Mouse (Mus musculus) gastrocnemius, adult 8-10 months (tissue): ENCODE measurements at regions not wholly inside any gene's neighbourhood (a gene's known extent, or its start where the extent isn't known, plus 50 kb on each side); places are given as distances from the start of the nearest gene placed in this dataset.

Source experiments
- DNase-seq, 2 experiments: peaks; one replicate each; pipeline ENCODE4 v3.0.0; 2022; ENCODE audit warnings: low spot score in 2 of 2

DNA sequence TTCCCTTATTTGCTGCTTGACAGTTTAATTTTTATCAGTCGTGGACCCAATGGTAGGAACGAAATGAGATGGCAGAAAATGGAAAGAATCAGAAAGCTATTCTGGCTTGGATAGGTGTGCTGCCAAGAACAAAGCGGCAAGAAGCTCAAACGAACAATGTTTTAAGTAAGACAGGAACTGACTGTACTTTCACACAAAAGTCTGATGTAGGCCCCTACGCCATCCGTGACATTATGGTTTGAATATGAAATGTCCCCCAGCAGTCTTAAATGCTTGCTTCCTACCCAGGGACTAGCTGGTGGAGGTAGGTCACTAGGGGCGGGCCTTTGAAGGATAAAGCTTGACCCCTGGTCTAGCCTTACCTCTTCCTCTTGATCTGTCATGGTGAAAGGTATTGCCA lies 90.5 kb upstream of the Barx2 start:
- no peak for DNase-seq

DNA sequence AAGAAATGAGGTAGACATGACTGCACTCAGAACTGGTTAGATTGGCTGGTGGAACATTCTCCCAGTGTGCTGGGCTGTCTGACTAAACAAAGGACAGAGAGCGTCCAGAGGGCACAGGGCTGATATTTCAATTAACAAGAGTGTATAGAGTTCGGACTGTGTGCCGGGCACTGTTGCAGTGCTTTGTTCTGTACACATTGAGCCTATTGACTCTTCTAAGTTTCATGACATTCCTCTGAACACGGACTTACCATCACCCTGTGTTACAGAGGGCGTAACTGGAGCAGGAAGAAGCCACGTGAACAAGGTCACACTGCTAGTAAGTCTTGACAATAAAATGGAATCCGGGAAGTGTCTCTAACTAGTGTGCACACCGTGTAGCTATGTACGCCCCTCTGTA lies 92.1 kb upstream of the Barx2 start:
- DNase-seq, result no peak

DNA sequence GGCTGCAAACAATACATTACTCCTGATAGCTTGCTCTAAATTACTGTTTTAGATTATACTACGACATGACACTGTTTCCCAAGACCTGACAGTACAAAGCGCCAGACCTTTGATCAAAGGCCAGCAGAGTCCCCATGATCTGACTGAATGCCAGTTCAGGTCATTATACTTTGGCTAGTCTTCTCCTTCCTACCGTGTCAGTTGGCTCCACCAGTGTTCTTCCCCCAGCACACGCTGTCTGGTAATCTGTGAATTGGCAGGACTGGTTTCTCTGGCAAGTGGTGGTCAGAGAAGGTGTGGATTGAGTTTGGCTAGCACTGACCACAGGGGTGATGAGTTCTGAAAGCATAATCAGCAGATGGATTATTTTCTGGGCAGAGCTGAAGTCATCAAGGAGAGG lies 93.1 kb upstream of the Barx2 start:
- DNase-seq, result no peak

DNA sequence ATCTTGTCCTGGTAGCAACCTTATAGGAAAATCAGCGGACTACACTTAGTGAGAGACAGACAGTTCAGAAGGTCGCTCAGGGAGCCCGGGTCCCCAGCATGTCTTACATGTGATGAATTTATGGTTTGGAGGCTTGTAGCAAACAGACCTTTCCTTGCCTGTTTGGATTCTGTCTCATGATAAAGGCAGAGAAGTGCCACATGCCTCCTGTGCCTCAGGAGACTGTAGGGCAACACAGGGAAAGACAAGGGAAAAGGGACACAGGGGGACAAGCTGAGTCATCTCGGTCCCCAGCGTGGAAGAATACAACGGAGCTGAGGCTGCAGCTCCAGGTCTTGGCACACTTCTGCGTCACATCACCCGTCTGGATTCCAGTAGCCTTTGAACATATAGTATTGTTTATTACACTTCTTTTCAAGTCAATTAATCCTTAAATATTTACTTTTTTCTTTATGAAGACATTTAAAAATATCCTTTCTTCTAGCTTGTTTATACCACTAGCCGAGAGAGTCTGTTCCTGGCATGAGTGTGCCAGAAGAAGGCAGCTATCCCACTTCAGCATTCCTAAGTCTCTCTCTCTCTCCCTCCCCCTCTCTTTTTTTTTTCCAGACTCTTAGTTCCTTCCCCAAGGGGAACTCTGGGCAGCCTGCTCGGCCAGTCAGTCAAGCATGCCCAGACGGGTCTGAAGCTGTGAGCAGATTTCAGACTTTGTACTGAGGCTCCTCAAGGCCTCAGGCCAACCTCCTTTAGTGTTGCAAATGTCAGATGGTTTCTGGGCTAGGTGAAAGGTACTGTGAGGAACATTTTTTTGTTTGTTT lies 97.9 kb upstream of the Barx2 start:
- no peak for DNase-seq

DNA sequence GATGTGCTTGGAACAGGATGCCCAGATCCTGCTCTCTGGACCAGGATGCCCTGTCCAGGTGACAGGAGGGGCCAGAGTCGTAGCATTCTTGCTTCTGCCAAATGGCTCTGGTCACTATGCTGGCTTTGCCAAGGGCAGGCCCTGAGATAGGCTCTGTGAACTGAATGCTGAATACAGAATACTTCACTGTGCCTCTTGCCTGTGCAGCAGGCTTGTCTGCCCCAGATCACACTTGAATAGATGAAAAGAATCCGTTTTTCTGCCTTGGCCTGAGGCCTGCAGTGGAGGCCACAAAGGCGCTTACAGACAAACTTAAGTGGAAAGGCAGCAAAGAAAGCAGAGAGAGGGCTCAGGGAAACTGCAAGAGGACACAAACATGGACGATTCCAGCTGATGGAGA lies 99.7 kb upstream of the Arhgap32 start:
- DNase-seq, result no peak

DNA sequence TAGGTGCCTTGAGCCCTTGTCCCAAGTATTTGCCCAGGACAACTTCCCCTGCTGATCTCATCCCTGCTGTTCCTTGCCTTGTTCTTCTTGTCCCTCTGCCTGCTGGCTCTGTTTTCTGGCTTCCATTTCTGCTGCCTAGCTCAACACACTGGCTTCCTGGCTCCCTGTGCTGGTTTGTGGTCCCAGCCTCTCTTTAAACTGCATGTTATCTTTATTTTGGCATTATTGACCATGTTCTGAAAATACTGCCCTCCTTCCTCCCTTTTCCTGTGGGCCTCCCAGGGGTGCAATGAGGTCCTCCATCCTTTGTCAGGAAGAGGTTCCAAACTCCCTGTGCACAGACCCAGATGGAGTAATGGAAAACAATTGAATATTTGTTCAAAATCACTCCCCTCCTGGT lies 97.9 kb upstream of the Arhgap32 start:
- peak; percentile 63 for DNase-seq

DNA sequence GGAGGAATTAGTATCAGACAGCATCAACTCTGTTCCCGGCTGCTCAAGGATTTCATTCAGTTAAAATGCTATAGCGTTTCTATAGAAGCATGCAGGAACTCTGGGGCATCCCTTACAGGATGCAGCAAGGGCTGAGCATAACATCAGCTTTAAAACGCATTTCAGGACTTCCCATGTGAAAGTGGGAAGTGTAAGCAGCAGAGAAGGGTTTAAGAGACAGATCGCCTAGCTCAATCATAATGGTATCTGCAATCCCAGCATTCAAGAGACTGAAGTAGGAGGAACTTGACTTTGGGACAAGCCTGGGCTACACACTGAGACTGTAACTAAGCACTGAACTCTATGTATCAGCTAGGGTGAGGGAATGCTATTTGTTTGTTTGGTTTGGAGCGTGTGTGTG lies 96.2 kb upstream of the Arhgap32 start:
- no peak for DNase-seq

DNA sequence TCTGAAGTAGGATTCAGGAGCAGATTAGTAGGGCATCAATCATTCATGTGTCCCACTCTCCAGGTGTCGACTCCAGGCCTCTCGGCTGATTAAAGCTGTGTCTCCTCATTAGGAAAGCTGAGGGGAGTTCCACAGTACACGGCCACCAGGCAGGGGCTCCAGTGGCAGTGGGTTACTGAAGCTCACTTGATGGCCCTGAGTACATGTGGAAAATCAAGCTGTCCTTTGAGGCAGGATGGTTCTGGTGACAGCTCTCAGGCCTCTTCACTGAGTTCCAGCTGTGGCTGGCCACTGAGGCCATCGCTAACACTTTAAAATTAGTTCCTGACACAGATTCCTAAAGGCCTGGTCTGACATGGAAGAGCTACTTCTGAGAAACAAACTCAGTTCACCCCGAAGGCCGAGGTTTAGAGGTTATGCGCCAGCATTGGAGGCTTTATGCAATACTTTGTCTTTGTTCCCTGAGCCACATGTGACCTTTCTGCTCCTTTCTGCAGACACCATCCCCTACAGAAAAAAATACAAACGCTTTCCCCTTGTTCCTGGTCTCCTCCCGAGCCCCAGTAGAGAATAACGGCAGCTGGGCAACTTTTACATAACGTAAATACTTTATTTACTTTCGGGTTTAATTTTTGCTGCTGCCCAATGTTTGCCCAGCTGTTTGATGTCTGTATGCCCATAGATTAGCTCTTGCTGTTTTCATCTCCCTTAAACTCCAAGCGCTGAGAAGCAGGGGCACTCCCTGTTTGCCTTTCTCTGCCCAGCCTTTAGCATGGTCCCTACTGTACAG lies 94.8 kb upstream of the Arhgap32 start:
- no peak for DNase-seq

DNA sequence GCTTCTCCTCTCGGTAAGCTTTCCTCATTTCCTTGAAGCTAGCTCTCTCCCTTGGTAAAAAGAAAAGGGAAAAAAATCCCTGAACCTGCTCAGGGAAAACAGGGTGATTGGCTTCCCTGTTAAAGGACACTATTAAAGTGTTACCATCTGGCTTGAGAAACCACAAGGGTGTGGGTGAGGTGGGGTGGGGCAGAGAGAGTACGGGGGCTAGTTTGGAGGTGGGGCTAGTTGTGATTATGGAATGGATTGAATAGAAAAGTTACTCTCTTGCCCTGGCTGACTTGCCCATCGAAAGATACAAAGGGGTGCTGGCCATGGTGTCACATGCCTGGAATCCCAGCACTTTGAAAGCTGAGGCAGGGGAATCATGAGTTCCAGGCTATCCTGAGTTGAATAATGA lies 94.2 kb upstream of the Arhgap32 start:
- no peak for DNase-seq

DNA sequence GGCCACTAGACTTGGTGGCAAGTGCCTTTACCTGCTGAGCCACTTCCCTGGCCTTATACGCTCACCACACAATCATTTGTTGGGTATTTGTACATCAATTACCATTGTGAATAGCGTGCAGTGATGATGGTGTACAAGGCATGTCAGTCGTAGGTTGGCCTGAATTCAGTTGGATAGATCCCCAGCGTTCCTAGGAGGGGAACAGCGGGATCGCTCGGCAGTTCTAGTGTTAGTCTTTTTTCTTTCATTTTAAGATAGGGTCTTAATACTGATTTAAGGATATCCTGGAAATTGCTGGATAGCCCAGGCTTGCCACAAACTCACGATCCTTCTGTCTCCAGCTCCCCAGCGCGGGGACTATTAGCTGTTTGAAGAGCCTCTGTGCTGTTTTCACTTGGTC lies 92.9 kb upstream of the Arhgap32 start:
- DNase-seq, result no peak

DNA sequence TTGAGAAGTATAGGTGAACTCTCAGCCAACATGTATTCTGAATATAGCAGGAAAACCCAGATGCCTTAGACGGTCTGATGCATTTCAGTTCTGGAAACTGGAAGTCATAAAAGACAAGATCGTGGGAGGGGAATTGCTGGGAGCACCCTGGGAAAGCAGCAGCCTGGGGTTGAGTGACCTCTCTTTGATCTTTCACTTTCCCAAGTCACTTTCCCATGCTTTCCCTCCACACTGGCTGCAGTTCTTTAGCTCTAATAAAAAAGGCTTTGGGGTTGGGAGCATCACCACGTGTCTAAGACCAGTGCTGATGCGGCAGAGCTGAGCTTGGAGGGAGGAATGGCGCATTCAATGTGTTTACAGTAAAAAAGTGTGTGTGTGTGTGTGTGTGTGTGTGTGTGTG lies 91.2 kb upstream of the Arhgap32 start:
- no peak for DNase-seq

DNA sequence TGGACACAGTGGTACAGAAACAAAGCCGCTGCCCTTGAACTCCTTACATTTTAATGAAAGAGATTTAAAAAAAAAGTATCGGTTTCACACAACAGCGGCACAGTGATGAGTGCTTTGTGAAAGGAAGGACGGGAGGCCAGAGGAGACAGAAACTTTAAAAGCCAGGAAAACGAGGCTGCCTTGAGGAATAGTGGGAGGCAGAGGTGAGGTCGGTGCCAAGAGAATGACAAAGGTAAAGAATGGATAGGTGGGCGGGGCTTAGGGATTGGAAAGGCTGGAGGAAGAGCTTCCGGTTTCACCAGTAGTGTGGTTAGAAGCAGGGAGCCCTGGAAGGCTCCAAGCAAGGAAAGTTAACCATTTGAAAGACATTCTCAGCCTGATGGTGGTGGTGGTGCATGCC lies 88.0 kb upstream of the Arhgap32 start:
- no peak for DNase-seq

DNA sequence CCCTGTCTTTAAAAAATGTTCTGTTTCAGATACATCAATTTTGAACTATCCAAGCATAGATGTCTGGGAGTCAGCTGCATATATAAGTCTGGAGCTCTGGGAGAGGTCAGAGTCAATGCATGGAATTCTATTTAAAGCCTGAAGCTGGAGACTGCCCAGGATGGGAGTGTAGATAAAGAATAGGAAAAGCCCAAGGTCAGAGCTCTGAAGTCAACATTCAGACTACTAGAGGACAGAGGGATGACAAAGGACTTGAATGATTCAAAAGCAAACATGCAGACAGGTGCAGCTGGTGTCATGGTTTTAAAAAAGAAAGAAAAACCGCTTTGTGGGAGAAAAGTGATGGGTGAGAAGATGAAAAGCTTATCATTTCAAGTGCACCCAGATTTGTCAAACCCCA lies 86.9 kb upstream of the Arhgap32 start:
- no peak for DNase-seq

DNA sequence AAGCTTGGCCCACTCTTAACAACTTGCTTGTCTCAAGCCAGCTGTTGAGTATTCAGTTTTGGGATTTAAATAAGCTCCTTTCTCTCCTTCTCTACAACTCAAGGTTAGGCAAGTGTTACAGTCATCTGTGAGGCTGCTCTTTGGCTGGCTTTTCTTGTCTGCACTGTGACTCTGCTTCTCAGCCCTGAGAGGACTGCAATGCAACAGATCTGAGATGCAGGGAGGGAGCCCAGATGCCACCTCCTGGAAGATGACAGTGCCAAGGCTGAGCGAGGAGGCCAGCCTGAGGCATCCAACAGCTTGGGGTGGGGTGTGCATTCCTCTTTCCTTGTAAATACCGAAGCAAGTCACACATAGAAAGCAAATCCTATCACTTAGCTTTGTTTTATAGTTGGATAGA lies 86.2 kb upstream of the Arhgap32 start:
- no peak for DNase-seq

DNA sequence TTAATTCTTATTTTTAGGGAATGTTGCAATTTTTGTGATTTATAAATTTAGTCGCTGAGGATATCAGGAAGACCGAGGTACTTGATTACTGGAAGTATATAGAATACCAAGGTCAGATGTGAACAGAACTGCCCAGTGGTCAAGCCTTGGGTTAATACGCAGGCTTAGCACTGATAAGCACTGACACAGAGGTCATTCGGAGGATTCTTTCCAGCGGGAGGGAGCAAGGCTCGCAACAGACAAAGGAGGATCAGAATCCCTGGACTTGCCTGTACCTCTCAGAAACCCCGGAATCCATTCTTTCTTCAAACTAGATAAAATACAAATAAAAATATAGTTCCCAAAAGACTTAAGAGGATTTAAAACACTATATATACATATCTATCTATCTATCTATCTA lies 85.7 kb upstream of the Arhgap32 start:
- no peak for DNase-seq

DNA sequence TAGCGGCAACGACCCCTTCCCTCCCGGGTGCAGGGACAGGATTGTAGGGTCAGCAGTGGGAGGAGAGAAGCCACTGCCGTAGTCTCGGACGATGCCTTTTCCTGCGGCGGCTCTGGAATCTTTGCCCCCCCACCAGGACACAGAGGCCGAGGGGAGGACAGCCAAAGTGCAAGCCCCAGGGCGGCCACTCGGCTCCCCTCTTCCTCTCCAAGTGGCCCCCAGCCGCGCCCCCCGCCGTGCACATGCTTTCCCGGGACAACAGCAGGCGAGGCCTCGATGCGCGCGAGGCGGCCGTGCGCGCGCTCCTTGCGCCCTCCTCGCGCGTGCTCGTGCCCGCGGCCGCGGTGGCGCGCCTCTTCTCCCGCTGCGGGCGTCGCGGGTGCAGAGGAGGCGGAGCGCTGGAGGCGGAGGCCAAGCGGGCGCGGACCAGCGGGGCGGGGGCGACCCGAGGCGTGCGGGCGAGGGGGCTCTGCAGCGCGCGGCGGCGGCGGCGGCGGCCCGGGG lies 83.9 kb upstream of the Arhgap32 start:
- DNase-seq, result peak; percentile 66 to 78

DNA sequence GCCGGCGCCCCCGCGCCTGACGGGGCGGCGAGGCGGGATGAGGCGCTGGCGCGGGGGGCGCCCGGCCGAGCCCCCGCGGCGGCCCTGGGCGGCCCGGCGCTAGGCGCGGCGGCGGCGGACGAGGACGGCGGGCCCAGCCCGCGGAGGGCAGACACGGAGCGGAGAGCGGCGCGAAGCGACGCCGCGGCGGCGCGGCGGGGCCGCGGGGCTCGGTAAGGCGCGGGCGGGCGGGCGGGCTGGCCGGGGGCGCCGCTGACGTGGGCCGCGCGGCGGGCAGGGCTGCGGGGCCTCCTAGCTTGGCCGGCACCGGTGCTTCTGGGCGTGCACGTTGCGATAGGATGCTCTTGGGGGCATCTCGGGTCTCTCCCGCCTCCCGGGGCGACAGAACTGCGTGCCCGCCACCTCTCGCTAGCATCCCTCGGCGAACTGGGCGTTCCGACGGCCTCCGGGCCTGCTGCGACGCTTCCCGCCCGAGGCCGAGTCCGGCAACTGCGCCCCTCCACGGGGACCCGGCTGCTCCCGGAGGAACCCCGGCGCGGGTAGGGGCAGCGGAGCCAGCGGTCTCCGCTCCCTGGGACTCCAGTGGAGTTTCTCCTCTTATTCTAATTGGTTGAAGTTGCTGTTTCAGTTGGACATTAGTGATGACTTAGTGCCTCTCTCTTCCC lies 83.3 kb upstream of the Arhgap32 start:
- DNase-seq, result peak; percentile 9 to 12

DNA sequence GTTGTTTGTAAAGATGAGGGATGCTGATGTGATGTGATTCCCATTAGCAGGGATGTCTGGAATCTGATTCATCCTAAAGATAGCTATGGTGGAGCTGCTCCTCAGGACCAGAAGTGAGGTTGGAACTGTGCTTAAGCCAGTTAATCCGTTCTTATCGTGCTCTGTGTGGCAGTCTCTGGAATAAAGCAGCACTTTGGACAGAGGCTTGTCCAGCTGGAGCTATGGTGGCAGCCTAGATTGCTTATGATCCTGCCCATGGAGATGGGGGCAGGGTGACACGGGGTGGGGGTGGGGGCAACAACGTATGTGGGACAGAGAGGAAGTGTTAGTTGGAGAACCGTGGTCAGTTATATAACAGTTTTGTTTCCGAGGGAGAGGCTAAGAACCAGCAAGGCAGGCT lies 82.0 kb upstream of the Arhgap32 start:
- DNase-seq, result no peak

DNA sequence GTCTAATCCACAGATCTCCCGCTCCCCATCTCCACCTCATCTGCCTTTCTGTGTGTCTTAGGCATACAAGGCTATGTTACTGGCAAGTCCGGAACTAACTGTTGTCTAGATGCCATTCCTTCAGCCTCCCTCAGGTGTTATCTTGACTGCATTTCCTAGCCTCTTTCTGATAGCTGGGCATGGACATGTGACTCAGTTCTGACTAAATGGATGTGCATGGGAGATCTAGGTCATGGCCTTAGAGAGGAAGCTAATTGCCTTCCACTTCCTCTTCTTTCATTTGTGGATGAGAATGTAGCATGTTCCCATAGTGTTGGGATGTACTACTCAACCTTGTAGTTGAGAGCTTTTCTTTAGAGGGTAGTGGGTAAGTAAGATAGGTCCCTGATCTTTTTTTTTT lies 75.9 kb upstream of the Arhgap32 start:
- DNase-seq, result no peak

DNA sequence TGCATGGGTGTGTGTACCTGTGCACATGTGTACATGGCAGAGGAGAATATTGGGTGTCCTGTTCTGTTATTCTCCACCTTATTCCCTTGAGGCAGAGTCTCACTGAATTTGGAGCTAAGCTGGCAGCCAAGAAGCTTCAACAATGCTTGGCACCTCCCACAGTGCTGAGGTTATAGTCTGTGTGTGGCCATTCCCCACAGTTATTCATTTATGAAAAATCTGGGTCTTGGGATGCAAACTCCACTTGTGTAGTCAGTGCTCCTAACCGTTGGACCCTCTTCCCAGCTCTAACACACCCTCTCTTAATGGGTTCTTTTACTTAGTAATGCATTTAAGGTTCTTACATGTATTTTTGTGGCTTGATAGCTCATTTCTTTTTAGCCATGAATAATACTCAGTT lies 72.6 kb upstream of the Arhgap32 start:
- no peak for DNase-seq

DNA sequence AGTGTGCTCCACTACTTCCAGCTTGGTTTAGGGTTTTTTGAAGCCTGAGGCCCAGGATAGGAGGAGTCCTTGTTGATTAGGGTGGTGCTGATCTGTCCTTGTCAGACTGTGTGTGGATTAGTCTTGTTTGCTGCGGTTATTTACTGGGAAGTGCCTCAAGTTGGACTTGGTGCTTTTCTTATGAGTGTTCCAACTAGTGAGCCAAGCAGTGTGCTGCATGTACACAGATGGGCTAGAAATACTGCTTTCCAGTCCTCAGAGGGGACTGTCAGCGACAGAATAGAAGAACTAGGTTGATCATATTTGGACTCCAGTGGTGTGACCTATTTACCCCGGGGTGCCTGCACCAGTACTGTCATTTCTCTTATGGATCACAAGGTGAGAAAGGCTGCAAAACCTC lies 69.1 kb upstream of the Arhgap32 start:
- no peak for DNase-seq

DNA sequence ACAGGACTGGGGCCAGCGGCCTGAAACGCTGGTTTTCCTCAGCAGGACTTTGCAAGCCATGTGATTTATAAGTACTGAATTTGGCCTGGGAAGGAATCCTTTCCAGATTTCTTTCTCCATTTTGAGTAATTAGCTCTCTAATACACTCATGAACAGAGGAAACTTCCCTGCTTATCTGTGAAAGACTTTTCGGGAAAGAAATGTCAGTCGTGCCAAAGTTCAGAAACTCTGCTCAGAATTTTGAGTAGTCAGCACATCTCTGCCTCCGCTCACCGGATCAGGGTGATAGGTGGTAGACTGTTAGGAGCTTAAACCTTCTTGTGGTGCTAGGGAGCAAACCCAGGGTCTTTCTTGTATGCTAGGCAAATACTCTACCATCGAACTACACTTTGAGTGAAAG lies 67.0 kb upstream of the Arhgap32 start:
- no peak for DNase-seq
